Mouse (Mus musculus) hematopoietic multipotent progenitor cell, adult 10-12 weeks (in vitro differentiated cells): ENCODE data around the gene Gopc. TPM values are rescaled to one million over a fixed set of nuclear protein-coding genes. Genes with fewer than 3 reads are reported as not detected.

ENCODE experiments used
- polyA plus RNA-seq: library from polyadenylated mRNA; stranded (reverse); fragments of >175 nt; gene quantifications from 2 replicates; pipeline ENCODE4 v1.2.3, GENCODE M21; 2012; ENCODE audit warnings: low replicate concordance

The Gopc gene
- polyA plus RNA-seq = 4.2 and 4.8 TPM in 2 replicates

DNA sequence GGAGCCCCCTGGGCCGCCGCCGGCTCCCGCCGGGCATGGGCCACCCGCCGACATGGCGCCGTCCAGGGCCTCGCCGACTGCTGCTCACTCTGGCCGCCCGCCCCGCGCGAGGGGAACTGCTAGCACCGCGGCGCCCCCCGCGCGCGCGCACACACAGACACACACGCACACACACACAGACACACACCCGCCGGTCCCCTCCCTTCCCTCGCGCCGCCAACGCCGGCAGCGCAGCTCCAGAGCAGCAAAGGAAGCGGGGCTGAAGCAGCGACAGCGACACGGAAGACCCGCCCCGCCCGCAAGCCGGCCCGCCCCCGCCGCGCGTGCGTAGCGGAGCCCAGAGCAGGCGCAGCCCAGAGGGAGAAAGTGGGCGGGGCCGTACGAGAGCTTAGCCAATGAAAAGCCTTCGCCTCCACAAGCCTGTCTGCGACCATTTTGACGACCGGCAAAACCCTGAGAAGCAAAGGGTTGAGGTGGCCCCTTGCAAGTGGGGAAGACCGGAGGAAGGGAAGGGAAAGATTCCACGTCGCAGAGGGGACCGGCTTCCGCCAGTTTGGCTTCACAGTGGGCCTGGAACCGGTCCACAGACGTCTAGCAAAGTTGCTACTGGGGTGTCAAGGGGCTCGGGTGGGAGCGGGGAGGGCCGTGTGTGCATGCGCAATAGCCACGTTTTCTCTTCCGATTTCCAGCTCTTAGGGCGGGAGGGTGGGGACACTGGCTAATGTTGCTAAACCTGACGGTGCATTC, at the start of gene Gopc:
Gene Gopc (minus strand): TSS at position 280 of the 747 bp plus-strand sequence.

DNA sequence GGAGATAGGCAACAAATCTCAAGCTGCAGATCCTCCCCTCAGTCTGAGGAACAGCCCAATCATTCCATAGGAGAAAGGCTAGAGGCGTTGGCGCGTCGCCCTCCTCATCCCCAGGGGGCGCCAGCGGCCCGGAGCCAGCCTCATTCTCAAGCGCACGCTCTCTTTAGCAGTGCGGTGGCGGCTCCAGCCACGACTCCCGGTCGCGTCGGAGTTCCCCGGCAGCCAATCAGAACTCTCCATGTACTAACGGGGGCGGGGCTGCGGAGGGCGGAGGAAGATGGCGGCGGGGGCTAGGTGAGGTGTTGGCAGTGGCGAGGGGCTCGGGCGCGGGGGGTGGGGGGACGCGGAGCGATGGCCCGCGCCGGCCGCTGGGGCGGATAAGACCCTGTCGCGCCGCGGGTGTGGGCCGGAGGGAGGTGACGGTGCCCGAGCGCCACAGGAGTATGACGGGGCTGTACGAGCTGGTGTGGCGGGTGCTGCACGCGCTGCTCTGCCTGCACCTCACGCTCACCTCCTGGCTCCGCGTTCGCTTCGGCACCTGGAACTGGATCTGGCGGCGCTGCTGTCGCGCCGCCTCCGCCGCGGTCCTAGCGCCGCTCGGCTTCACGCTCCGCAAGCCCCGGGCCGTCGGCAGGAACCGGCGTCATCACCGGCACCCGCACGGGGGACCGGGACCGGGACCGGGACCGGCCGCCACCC, 35.5 kb upstream of the Gopc start, which contains the start of gene Nus1:
Gene Nus1 (plus strand): TSS at position 249 of the 699 bp plus-strand sequence.

DNA sequence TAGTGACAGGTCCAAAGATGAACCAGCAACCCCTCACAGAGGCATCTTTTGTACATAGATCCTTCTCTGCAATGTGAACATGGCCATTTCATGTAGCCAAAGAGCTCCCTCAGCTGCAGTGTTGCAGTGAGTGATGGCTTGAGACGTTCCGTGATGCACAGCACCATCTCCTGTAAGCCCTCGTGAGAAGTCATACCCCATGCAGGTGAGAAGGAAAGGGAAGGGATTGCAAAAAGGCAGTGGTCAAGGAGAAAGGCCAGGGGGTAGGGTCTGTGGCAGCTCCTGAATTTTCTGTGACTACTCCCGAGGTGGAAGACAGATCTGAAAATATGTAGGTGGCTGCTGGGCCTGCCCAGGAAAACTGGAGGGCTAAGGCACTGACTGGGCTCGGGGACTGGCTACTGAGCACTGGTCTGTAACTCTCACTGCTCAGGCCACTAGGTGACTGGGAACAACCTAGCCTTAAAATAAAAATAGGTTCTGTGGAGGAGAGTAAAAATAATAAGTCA, 7.1 kb upstream of the Gopc start, which contains the start of gene Nepn:
Gene Nepn (plus strand): TSS at position 51 of the 509 bp plus-strand sequence.

DNA sequence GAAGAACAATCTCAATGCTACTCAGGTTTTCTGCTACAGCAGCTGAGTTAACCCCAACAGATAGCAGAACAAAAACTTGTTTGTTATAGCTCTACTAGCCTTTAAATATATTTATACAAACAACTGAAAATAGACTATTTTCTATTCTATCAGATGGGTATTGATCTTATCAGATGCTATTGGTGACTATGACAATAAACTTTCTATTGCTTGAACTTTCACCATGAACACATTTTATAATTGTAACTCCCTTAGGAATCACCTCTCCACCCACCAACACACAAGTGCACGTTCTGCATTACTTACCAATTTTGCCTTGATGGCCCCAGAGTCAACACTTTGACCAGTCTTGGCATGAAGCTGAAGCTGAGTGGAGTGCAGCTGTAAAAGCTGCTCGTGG, 23.5 kb downstream of the Gopc start, which contains the start of gene Gm26741:
Gene Gm26741 (plus strand): TSS at position 301 of the 400 bp plus-strand sequence.

Other genes with a start within 250 kb of the Gopc start
- gene Ros1, start 186.9 kb downstream of the Gopc start, polyA plus RNA-seq = not detected in 2 replicates
- 0.35 and 1.1 TPM in 2 replicates for gene Dcbld1, start 148.5 kb downstream of the Gopc start, polyA plus RNA-seq
- gene Gm26741, start 23.4 kb downstream of the Gopc start, polyA plus RNA-seq = not detected in 2 replicates
- gene Nepn, start 6.8 kb upstream of the Gopc start, polyA plus RNA-seq = not detected in 2 replicates
- gene Nus1, start 35.4 kb upstream of the Gopc start, polyA plus RNA-seq = 11.4 and 18.9 TPM in 2 replicates